Mouse (Mus musculus) left cerebral cortex, adult 11 months (tissue): ENCODE measurements around the gene Nabp2.

Experiments
- DNase-seq: peaks from one replicate; pipeline ENCODE4 v3.0.0; 2022; ENCODE audit warnings: low spot score

Gene Nabp2

GRCm38 (mm10) chr10:128358796-128359195 lies 52.5 kb downstream of the Nabp2 start:
- DNase-seq: no peak
